Mouse (Mus musculus): ENCODE measurements at regions not wholly inside any gene's neighbourhood (a gene's known extent, or its start where the extent isn't known, plus 50 kb on each side); places are given as distances from the start of the nearest gene placed in this dataset.
"Not testable (repeated sequence)": the region's sequence is repeated elsewhere in the genome, so short reads cannot be mapped to it uniquely, and the experiment has no call there.

DNA sequence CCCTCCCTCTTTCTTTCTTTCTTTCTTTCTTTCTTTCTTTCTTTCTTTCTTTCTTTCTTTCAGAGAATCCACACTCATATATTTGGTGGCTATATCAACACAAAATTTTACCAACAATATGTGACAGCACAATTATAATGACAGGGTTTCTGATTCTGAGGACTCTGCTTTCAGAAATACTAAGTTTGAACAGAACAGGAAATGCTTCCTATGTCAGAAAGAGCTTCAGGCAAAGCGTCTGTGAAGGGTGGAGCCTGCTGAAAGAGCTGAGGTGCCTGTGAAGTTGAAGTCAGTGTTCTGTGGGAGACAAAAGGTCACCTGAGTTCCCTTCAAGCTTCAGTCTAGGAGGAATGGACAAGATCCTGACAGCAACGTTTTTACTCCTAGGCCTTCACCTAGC, 670.8 kb upstream of the Olfr1507 start:
- not testable (repeated sequence) for H3K9me3 ChIP-seq (ENCODE audit: control insufficient read depth, low read length); ATAC-seq; H3K27ac ChIP-seq (ENCODE audit: low read length); H3K4me1 ChIP-seq (ENCODE audit: control insufficient read depth, insufficient read depth, low read length); H3K4me2 ChIP-seq (ENCODE audit: low read depth, low read length); H3K36me3 ChIP-seq (ENCODE audit: control insufficient read depth, insufficient read depth, low read length); H3K9ac ChIP-seq (ENCODE audit: low read depth, low read length); H3K4me3 ChIP-seq (ENCODE audit: low read length); H3K27me3 ChIP-seq (replicated peaks; ENCODE audit: control insufficient read depth, insufficient read depth, low read length)
- no CpG with 5 or more reads among the region's 2 CpGs for WGBS

- not testable (repeated sequence) for H3K9ac ChIP-seq (ENCODE audit: low read depth, low read length); H3K9me3 ChIP-seq (ENCODE audit: control insufficient read depth, low read length); H3K27ac ChIP-seq (ENCODE audit: low read length); ATAC-seq; H3K4me2 ChIP-seq (ENCODE audit: low read depth, low read length); H3K4me3 ChIP-seq (ENCODE audit: low read length); H3K36me3 ChIP-seq (ENCODE audit: control insufficient read depth, insufficient read depth, low read length); H3K27me3 ChIP-seq (replicated peaks; ENCODE audit: control insufficient read depth, insufficient read depth, low read length); H3K4me1 ChIP-seq (ENCODE audit: control insufficient read depth, insufficient read depth, low read length)
- WGBS, result no CpG with 5 or more reads among the region's 2 CpGs
Observed at GRCm38 (mm10) chr14:53159012-53159411, 663.5 kb upstream of the Olfr1507 start.

DNA sequence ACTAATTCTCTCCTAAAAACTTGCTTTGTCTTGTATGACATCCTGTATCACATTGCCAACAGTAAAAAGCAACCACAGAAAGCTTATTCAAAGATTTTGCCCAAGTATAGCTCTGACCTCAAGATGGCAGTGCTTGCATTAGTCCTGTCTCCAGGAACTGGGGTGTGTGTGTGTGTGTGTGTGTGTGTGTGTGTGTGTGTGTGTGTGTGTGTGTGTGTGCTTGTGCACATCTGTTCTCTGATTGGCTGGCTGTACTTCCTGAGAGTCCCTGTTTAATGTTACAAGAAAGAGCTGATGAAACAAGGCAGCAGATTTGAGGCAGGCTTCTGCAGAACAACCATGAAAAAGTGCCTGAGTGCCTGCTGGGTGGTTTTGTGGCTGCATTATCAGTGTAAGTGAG, 639.2 kb upstream of the Olfr1507 start:
- H3K4me1 ChIP-seq (ENCODE audit: control insufficient read depth, insufficient read depth, low read length); ATAC-seq; H3K4me2 ChIP-seq (ENCODE audit: low read depth, low read length); H3K36me3 ChIP-seq (ENCODE audit: control insufficient read depth, insufficient read depth, low read length); H3K4me3 ChIP-seq (ENCODE audit: low read length); H3K9me3 ChIP-seq (ENCODE audit: control insufficient read depth, low read length); H3K27ac ChIP-seq (ENCODE audit: low read length); H3K9ac ChIP-seq (ENCODE audit: low read depth, low read length); H3K27me3 ChIP-seq (replicated peaks; ENCODE audit: control insufficient read depth, insufficient read depth, low read length): not testable (repeated sequence)

- H3K36me3 ChIP-seq (ENCODE audit: control insufficient read depth, insufficient read depth, low read length); H3K9ac ChIP-seq (ENCODE audit: low read depth, low read length); H3K27me3 ChIP-seq (replicated peaks; ENCODE audit: control insufficient read depth, insufficient read depth, low read length); ATAC-seq; H3K9me3 ChIP-seq (ENCODE audit: control insufficient read depth, low read length); H3K27ac ChIP-seq (ENCODE audit: low read length); H3K4me1 ChIP-seq (ENCODE audit: control insufficient read depth, insufficient read depth, low read length); H3K4me3 ChIP-seq (ENCODE audit: low read length); H3K4me2 ChIP-seq (ENCODE audit: low read depth, low read length): not testable (repeated sequence)
- WGBS, result 23% methylated on average over 6 of the region's 6 CpGs
Observed at GRCm38 (mm10) chr14:53132390-53132789, 636.8 kb upstream of the Olfr1507 start.

- H3K9ac ChIP-seq (ENCODE audit: low read depth, low read length); H3K4me1 ChIP-seq (ENCODE audit: control insufficient read depth, insufficient read depth, low read length); H3K27ac ChIP-seq (ENCODE audit: low read length); H3K9me3 ChIP-seq (ENCODE audit: control insufficient read depth, low read length); H3K4me3 ChIP-seq (ENCODE audit: low read length); H3K36me3 ChIP-seq (ENCODE audit: control insufficient read depth, insufficient read depth, low read length); ATAC-seq; H3K4me2 ChIP-seq (ENCODE audit: low read depth, low read length); H3K27me3 ChIP-seq (replicated peaks; ENCODE audit: control insufficient read depth, insufficient read depth, low read length): not testable (repeated sequence)
- WGBS, result 10% methylated on average over 2 of the region's 3 CpGs
Observed at GRCm38 (mm10) chr14:53121704-53122103, 626.2 kb upstream of the Olfr1507 start.

GRCm38 (mm10) chr14:53109732-53110131, 614.2 kb upstream of the Olfr1507 start:
- not testable (repeated sequence) for ATAC-seq; H3K9ac ChIP-seq (ENCODE audit: low read depth, low read length); H3K9me3 ChIP-seq (ENCODE audit: control insufficient read depth, low read length); H3K4me2 ChIP-seq (ENCODE audit: low read depth, low read length); H3K4me3 ChIP-seq (ENCODE audit: low read length); H3K36me3 ChIP-seq (ENCODE audit: control insufficient read depth, insufficient read depth, low read length); H3K27ac ChIP-seq (ENCODE audit: low read length); H3K27me3 ChIP-seq (replicated peaks; ENCODE audit: control insufficient read depth, insufficient read depth, low read length); H3K4me1 ChIP-seq (ENCODE audit: control insufficient read depth, insufficient read depth, low read length)
- 62% methylated on average over 3 of the region's 3 CpGs for WGBS

- H3K4me2 ChIP-seq (ENCODE audit: low read depth, low read length); H3K27me3 ChIP-seq (replicated peaks; ENCODE audit: control insufficient read depth, insufficient read depth, low read length); H3K27ac ChIP-seq (ENCODE audit: low read length); ATAC-seq; H3K36me3 ChIP-seq (ENCODE audit: control insufficient read depth, insufficient read depth, low read length); H3K9me3 ChIP-seq (ENCODE audit: control insufficient read depth, low read length); H3K4me3 ChIP-seq (ENCODE audit: low read length); H3K4me1 ChIP-seq (ENCODE audit: control insufficient read depth, insufficient read depth, low read length); H3K9ac ChIP-seq (ENCODE audit: low read depth, low read length): not testable (repeated sequence)
- 23% methylated on average over 5 of the region's 5 CpGs for WGBS
Observed at GRCm38 (mm10) chr14:53101362-53101761, 605.8 kb upstream of the Olfr1507 start.

DNA sequence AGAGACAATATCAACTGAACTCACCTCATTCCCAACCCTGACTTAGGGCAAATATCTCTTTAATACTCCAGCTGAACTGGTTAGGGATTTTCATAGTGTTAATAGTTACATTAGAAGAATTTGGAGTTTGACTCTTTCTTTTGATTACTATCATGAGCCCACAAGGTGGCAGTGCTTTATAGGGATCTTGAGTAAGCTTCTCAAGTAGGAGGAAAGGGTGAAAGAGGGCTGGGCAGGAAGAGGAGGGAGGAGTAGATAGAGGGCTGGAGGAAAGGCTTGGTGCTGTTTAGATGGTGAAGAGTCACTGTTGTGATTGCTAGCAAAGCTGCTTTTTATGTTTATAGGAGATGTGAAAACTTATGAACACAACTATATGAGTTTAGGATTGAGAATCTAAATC, 595.4 kb upstream of the Olfr1507 start:
- not testable (repeated sequence) for H3K9me3 ChIP-seq (ENCODE audit: control insufficient read depth, low read length); H3K4me1 ChIP-seq (ENCODE audit: control insufficient read depth, insufficient read depth, low read length); ATAC-seq; H3K9ac ChIP-seq (ENCODE audit: low read depth, low read length); H3K27ac ChIP-seq (ENCODE audit: low read length); H3K4me2 ChIP-seq (ENCODE audit: low read depth, low read length); H3K36me3 ChIP-seq (ENCODE audit: control insufficient read depth, insufficient read depth, low read length); H3K27me3 ChIP-seq (replicated peaks; ENCODE audit: control insufficient read depth, insufficient read depth, low read length); H3K4me3 ChIP-seq (ENCODE audit: low read length)

DNA sequence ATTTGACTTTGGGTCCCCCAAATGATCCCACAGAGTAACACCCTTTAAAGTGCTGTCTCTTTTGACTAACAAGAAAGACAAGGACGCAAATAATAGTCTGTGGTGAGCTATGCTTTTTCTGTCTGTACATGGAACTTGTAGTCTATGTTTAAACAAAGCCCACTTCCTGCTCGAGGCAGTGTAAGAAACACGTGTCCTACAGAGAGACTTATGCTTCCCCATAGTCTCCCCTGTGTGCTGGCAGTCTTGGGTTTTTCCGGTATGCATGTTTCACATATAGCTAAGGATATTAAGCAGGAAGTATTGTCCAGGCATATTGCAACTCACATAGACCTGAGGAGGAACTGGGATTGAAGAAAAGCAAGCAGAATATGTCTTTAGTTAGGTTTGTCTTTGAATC, 586.3 kb upstream of the Olfr1507 start:
- not testable (repeated sequence) for H3K27ac ChIP-seq (ENCODE audit: low read length); H3K4me3 ChIP-seq (ENCODE audit: low read length); H3K9ac ChIP-seq (ENCODE audit: low read depth, low read length); H3K27me3 ChIP-seq (replicated peaks; ENCODE audit: control insufficient read depth, insufficient read depth, low read length); ATAC-seq; H3K9me3 ChIP-seq (ENCODE audit: control insufficient read depth, low read length); H3K4me2 ChIP-seq (ENCODE audit: low read depth, low read length); H3K4me1 ChIP-seq (ENCODE audit: control insufficient read depth, insufficient read depth, low read length); H3K36me3 ChIP-seq (ENCODE audit: control insufficient read depth, insufficient read depth, low read length)
- WGBS, result 65% methylated on average over 4 of the region's 4 CpGs

GRCm38 (mm10) chr14:53081024-53081711, 585.6 kb upstream of the Olfr1507 start:
- not testable (repeated sequence) for H3K4me1 ChIP-seq (ENCODE audit: control insufficient read depth, insufficient read depth, low read length); H3K4me3 ChIP-seq (ENCODE audit: low read length); H3K9ac ChIP-seq (ENCODE audit: low read depth, low read length); H3K27me3 ChIP-seq (replicated peaks; ENCODE audit: control insufficient read depth, insufficient read depth, low read length); H3K36me3 ChIP-seq (ENCODE audit: control insufficient read depth, insufficient read depth, low read length); H3K4me2 ChIP-seq (ENCODE audit: low read depth, low read length); ATAC-seq; H3K27ac ChIP-seq (ENCODE audit: low read length); H3K9me3 ChIP-seq (ENCODE audit: control insufficient read depth, low read length)
- WGBS, result no CpG with 5 or more reads among the region's 2 CpGs
